11 mouse cellular contexts compared by ENCODE assay signal in genomic region chr13:81801121-81801520, GRCm38 (mm10). TPM values are rescaled to one million over a fixed set of nuclear protein-coding genes. Genes with fewer than 3 reads are reported as not detected.
DNase-seq lines count a peak whose midpoint lies in the region; ATAC-seq and TF ChIP-seq lines count a peak whose summit lies in the region.
"Had no signal": no experiment of that assay in that cellular context is flagged by ENCODE, and none has a peak within 500 bp of the region (broad histone marks: within the 10 kb centered on the region; RNA-seq: fewer than 3 reads in every experiment).

No protein-coding gene starts in this region.

- DNase-seq in heart, postnatal 0 days (ENCODE audit: low spot score) = peak; percentile 18
- DNase-seq in heart, adult 9 months (ENCODE audit: low spot score in 2 of 2) = no peak
- peak; percentile 13 for DNase-seq in thymus, postnatal 0 days (ENCODE audit: low spot score)
- DNase-seq in thymus, adult 2 months = no peak
- DNase-seq in c-Kit-positive CD71-positive TER-119-negative erythroid progenitor cells, embryonic 14.5 days (ENCODE audit: low read depth) = peak; percentile 30
- no peak for DNase-seq in stomach, postnatal 0 days (ENCODE audit: low spot score)
- no peak for DNase-seq in spleen, postnatal 14 days (ENCODE audit: low spot score in 2 of 2)
- DNase-seq in gastrocnemius, adult 8-10 months (ENCODE audit: low spot score in 2 of 2) = no peak
- DNase-seq: cerebellum, adult 8-10 months; heart, postnatal 14 days had no signal

- 26% methylated on average over 3 of the region's 3 CpGs for WGBS in heart, postnatal 0 days
- WGBS in thymus, adult 2 months = 27% methylated on average over 3 of the region's 3 CpGs
- 27% methylated on average over 3 of the region's 3 CpGs for WGBS in stomach, postnatal 0 days

- no peaks in the 10 kb centered on the region for H3K27me3 ChIP-seq in heart, postnatal 0 days (ENCODE audit: control insufficient read depth, insufficient read depth, low read length)
- H3K27me3 ChIP-seq in thymus, adult 2 months (ENCODE audit: control insufficient read depth, insufficient read depth, low read length) = no peaks in the 10 kb centered on the region
- H3K27me3 ChIP-seq in stomach, postnatal 0 days (ENCODE audit: control insufficient read depth, insufficient read depth, low read length) = no peaks in the 10 kb centered on the region
- H3K27me3 ChIP-seq: neural tube, embryonic 12.5 days had no signal

- H3K4me2 ChIP-seq in heart, postnatal 0 days (ENCODE audit: low read depth, low read length) = peak overlapping the region; percentile 38; the same call in 1 of the 2 replicates
- H3K4me2 ChIP-seq in stomach, postnatal 0 days (replicated peaks; ENCODE audit: low read depth) = no peak overlapping the region
- H3K4me2 ChIP-seq: neural tube, embryonic 12.5 days had no signal

- 0 out of 2 replicates have a peak, but pooled peaks cover 7% of the 10 kb centered on the region for H3K36me3 ChIP-seq in heart, postnatal 0 days (replicated peaks; ENCODE audit: control insufficient read depth, insufficient read depth, low read length)
- 0 out of 2 replicates have a peak, but pooled peaks cover 4% of the 10 kb centered on the region for H3K36me3 ChIP-seq in thymus, adult 2 months (ENCODE audit: control insufficient read depth, insufficient read depth, low read length)
- H3K36me3 ChIP-seq in stomach, postnatal 0 days (ENCODE audit: control insufficient read depth, insufficient read depth, low read length) = 0 out of 2 replicates have a peak, but pooled peaks cover 2% of the 10 kb centered on the region
- H3K36me3 ChIP-seq: neural tube, embryonic 12.5 days had no signal

- H3K9ac ChIP-seq in heart, postnatal 0 days (replicated peaks; ENCODE audit: low read depth, low read length) = no peak overlapping the region
- H3K9ac ChIP-seq in stomach, postnatal 0 days (ENCODE audit: low read length) = no peak overlapping the region
- H3K9ac ChIP-seq: neural tube, embryonic 12.5 days had no signal

- H3K4me3 ChIP-seq in heart, postnatal 0 days (ENCODE audit: low read depth, low read length) = no peak overlapping the region
- H3K4me3 ChIP-seq in thymus, adult 2 months (ENCODE audit: control insufficient read depth, insufficient read depth, low read length) = no peak overlapping the region
- no peak overlapping the region for H3K4me3 ChIP-seq in stomach, postnatal 0 days (ENCODE audit: low read depth, low read length)
- H3K4me3 ChIP-seq: neural tube, embryonic 12.5 days had no signal

- H3K9me3 ChIP-seq in heart, postnatal 0 days (replicated peaks; ENCODE audit: control insufficient read depth, low read length) = no peaks in the 10 kb centered on the region
- H3K9me3 ChIP-seq in stomach, postnatal 0 days (ENCODE audit: control insufficient read depth, low read length) = no peaks in the 10 kb centered on the region
- H3K9me3 ChIP-seq: neural tube, embryonic 12.5 days had no signal

- no peak for ATAC-seq in heart, postnatal 0 days (ENCODE audit: insufficient read depth, low read depth)
- no peak for ATAC-seq in stomach, postnatal 0 days (ENCODE audit: low FRiP score, low TSS enrichment)

- peak; percentile 39 for TF ChIP-seq CTCF in heart, postnatal 0 days (IDR thresholded peaks at IDR 0.05; ENCODE audit: low read depth)
- TF ChIP-seq CTCF in thymus, adult 2 months (IDR thresholded peaks at IDR 0.05; ENCODE audit: borderline replicate concordance, control insufficient read depth, extremely low read depth, insufficient read depth, low read length, poor library complexity) = no peak
- TF ChIP-seq CTCF in stomach, postnatal 0 days (IDR thresholded peaks at IDR 0.05; ENCODE audit: low read depth) = peak; percentile 63

- H3K27ac ChIP-seq in heart, postnatal 0 days (ENCODE audit: low read depth) = no peak overlapping the region
- H3K27ac ChIP-seq in thymus, adult 2 months (ENCODE audit: control insufficient read depth, insufficient read depth, low read length) = no peak overlapping the region
- no peak overlapping the region for H3K27ac ChIP-seq in stomach, postnatal 0 days (replicated peaks)
- H3K27ac ChIP-seq: neural tube, embryonic 12.5 days had no signal

- no peak for TF ChIP-seq EP300 in heart, postnatal 0 days (IDR thresholded peaks at IDR 0.05; ENCODE audit: low read depth)
- TF ChIP-seq EP300 in stomach, postnatal 0 days (optimal IDR thresholded peaks at IDR 0.05) = no peak

- no peak for TF ChIP-seq POLR2A in thymus, adult 2 months (IDR thresholded peaks at IDR 0.05; ENCODE audit: control insufficient read depth, extremely low read depth, insufficient read depth, low read length, poor library complexity)

- H3K4me1 ChIP-seq in heart, postnatal 0 days (ENCODE audit: control insufficient read depth, insufficient read depth) = no peaks in the 10 kb centered on the region
- H3K4me1 ChIP-seq in thymus, adult 2 months (replicated peaks; ENCODE audit: control insufficient read depth, insufficient read depth, low read length) = no peaks in the 10 kb centered on the region
- H3K4me1 ChIP-seq in stomach, postnatal 0 days (replicated peaks; ENCODE audit: control insufficient read depth, insufficient read depth) = no peaks in the 10 kb centered on the region
- H3K4me1 ChIP-seq: neural tube, embryonic 12.5 days had no signal

RNA-seq across cellular contexts. Expression of gene Cetn3, which starts 18.2 kb away (rescaled TPM):
- total RNA-seq in heart, postnatal 0 days (2014; rRNA removed; ENCODE audit: low replicate concordance) = 39.5 and 99.7 TPM in 2 replicates
- 197 and 208 TPM in 2 replicates for polyA plus RNA-seq in heart, postnatal 0 days (2015; fragmentation: Nextera tagmentation; extraction: Ambion mirVana)
- polyA plus RNA-seq in thymus, postnatal 0 days (2015; fragmentation: Nextera tagmentation; extraction: Ambion mirVana) = 247 and 255 TPM in 2 replicates
- polyA plus RNA-seq in thymus, adult 2 months (2012; rRNA removed) = 3.4 and 3.6 TPM in 2 replicates
- 166 and 170 TPM in 2 replicates for polyA plus RNA-seq in stomach, postnatal 0 days (2015; fragmentation: Nextera tagmentation; extraction: Ambion mirVana)
- 10 to 100 TPM; 15.6 to 20.6 (median 18.8) TPM for total RNA-seq in gastrocnemius, adult 8-10 months (2022)

Comparison
In these comparisons a context has a peak if more than half of its experiments do, and no peak if none do; other contexts are left out.
1. DNase-seq: peak in heart, postnatal 0 days (single experiment), thymus, postnatal 0 days (single experiment) and c-Kit-positive CD71-positive TER-119-negative erythroid progenitor cells, embryonic 14.5 days (single experiment); none in heart, adult 9 months (0 of 2), thymus, adult 2 months (single experiment), stomach, postnatal 0 days (single experiment), spleen, postnatal 14 days (0 of 2) and gastrocnemius, adult 8-10 months (0 of 2).
2. RNA of gene Cetn3, which starts 18.2 kb away (polyA plus RNA-seq): 247 to 255 TPM in thymus, postnatal 0 days, 197 to 208 TPM in heart, postnatal 0 days and 166 to 170 TPM in stomach, postnatal 0 days; 3.4 to 3.6 TPM in thymus, adult 2 months; every median in the first group is over 10 times any median in the second.